Mouse (Mus musculus): Measurements from ENCODE around the gene Insl3.
A peak's percentile ranks its signal among the peaks of the same experiment; 100 is the strongest.
"Not testable (repeated sequence)": the region's sequence is repeated elsewhere in the genome, so short reads cannot be mapped to it uniquely, and the experiment has no call there.

The Insl3 gene

GRCm38 (mm10) chr8:71677555-71677954 lies 11.5 kb upstream of the Insl3 start:
- peak in 1 of 2 experiments; percentile 55 for DNase-seq

GRCm38 (mm10) chr8:71678216-71678615 lies 10.8 kb upstream of the Insl3 start:
- no peak for DNase-seq

- no peak for DNase-seq
Measured at GRCm38 (mm10) chr8:71679116-71679515, 9.9 kb upstream of the Insl3 start.

GRCm38 (mm10) chr8:71679550-71680168 lies 9.4 kb upstream of the Insl3 start:
- DNase-seq, result no peak

GRCm38 (mm10) chr8:71680471-71680870 lies 8.5 kb upstream of the Insl3 start:
- no peak for DNase-seq

GRCm38 (mm10) chr8:71681369-71681915 lies 7.6 kb upstream of the Insl3 start:
- no peak for DNase-seq

- no peak for DNase-seq
Measured at GRCm38 (mm10) chr8:71682832-71683231, 6.2 kb upstream of the Insl3 start.

GRCm38 (mm10) chr8:71684701-71685100 lies 4.3 kb upstream of the Insl3 start:
- no peak for DNase-seq

- DNase-seq, result no peak
Measured at GRCm38 (mm10) chr8:71685573-71685972, 3.4 kb upstream of the Insl3 start.

GRCm38 (mm10) chr8:71686143-71686734 lies 2.8 kb upstream of the Insl3 start:
- no peak for DNase-seq

- DNase-seq, result no peak
Measured at GRCm38 (mm10) chr8:71687616-71688015, 1.4 kb upstream of the Insl3 start.

- peak; percentile 49 to 72 for DNase-seq
Measured at GRCm38 (mm10) chr8:71692509-71692908, 3.5 kb downstream of the Insl3 start.

GRCm38 (mm10) chr8:71693166-71694041 lies 4.4 kb downstream of the Insl3 start:
- DNase-seq, result no peak

- DNase-seq, result not testable (repeated sequence)
Measured at GRCm38 (mm10) chr8:71695456-71695855, 6.4 kb downstream of the Insl3 start.

- no peak for DNase-seq
Measured at GRCm38 (mm10) chr8:71700493-71701269, 11.7 kb downstream of the Insl3 start.

- DNase-seq, result no peak
Measured at GRCm38 (mm10) chr8:71701414-71702086, 12.5 kb downstream of the Insl3 start, which contains the start of gene B3gnt3. Gene B3gnt3 (minus strand): TSS chr8:71701789.

- DNase-seq, result no peak
Measured at GRCm38 (mm10) chr8:71702087-71702432, 13.0 kb downstream of the Insl3 start.

GRCm38 (mm10) chr8:71702923-71703322 lies 13.9 kb downstream of the Insl3 start:
- DNase-seq, result no peak

GRCm38 (mm10) chr8:71703400-71703799 lies 14.4 kb downstream of the Insl3 start:
- not testable (repeated sequence) for DNase-seq

- peak; percentile 68 to 73 for DNase-seq
Measured at GRCm38 (mm10) chr8:71707874-71708273, 18.9 kb downstream of the Insl3 start.

- DNase-seq, result no peak
Measured at GRCm38 (mm10) chr8:71709134-71709799, 20.3 kb downstream of the Insl3 start.

Measured in thymus, postnatal 36 days (tissue).